21 mouse cellular contexts compared by ENCODE assay signal in genomic region chr5:111317526-111317925, GRCm38 (mm10). TPM values are rescaled to one million over a fixed set of nuclear protein-coding genes. Genes with fewer than 3 reads are reported as not detected.
DNase-seq lines count a peak whose midpoint lies in the region; ATAC-seq and TF ChIP-seq lines count a peak whose summit lies in the region.
"Had no signal": no experiment of that assay in that cellular context is flagged by ENCODE, and none has a peak within 500 bp of the region (broad histone marks: within the 10 kb centered on the region; RNA-seq: fewer than 3 reads in every experiment).

No protein-coding gene starts in this region.

- peak; percentile 61 to 62 for DNase-seq in cerebellum, postnatal 10 days
- no peak for DNase-seq in cerebellum, adult 2 months
- DNase-seq in embryonic facial prominence, embryonic 14.5 days (ENCODE audit: low spot score) = peak; percentile 32
- DNase-seq in embryonic facial prominence, embryonic 10.5 days (ENCODE audit: low spot score) = no peak
- peak; percentile 71 for DNase-seq in heart, adult 11 months
- DNase-seq in heart, adult 18-20 months = no peak
- DNase-seq: adrenal gland, adult 8-10 months; adrenal gland, postnatal 14 days; adrenal gland, postnatal 36 days; B cell, adult 2 months; cerebellum, adult 11 months; cerebellum, adult 18-20 months; cerebellum, adult 9-10 months; forebrain, postnatal 0 days had no signal

- H3K36me3 ChIP-seq in embryonic facial prominence, embryonic 14.5 days (ENCODE audit: control insufficient read depth, insufficient read depth, low read length) = no peaks in the 10 kb centered on the region
- H3K36me3 ChIP-seq in embryonic facial prominence, embryonic 10.5 days (replicated peaks) = no peaks in the 10 kb centered on the region
- H3K36me3 ChIP-seq: embryonic facial prominence, embryonic 13.5 days; forebrain, embryonic 15.5 days; G1E had no signal

- H3K27me3 ChIP-seq in cerebellum, adult 2 months (ENCODE audit: control insufficient read depth, insufficient read depth, low read length) = no peaks in the 10 kb centered on the region
- no peaks in the 10 kb centered on the region for H3K27me3 ChIP-seq in embryonic facial prominence, embryonic 14.5 days (replicated peaks; ENCODE audit: control insufficient read depth, insufficient read depth, low read length)
- no peaks in the 10 kb centered on the region for H3K27me3 ChIP-seq in embryonic facial prominence, embryonic 10.5 days (replicated peaks; ENCODE audit: low read depth, poor library complexity, severe bottlenecking)
- H3K27me3 ChIP-seq: embryonic facial prominence, embryonic 13.5 days; forebrain, embryonic 13.5 days; forebrain, embryonic 15.5 days; Patski had no signal

- H3K4me3 ChIP-seq in cerebellum, adult 2 months (replicated peaks; ENCODE audit: insufficient read depth, low read depth, low read length) = no peak overlapping the region
- no peak overlapping the region for H3K4me3 ChIP-seq in embryonic facial prominence, embryonic 14.5 days (ENCODE audit: low read depth, low read length)
- no peak overlapping the region for H3K4me3 ChIP-seq in embryonic facial prominence, embryonic 10.5 days
- H3K4me3 ChIP-seq: embryonic facial prominence, embryonic 13.5 days; forebrain, embryonic 13.5 days; forebrain, embryonic 15.5 days had no signal

- H3K9ac ChIP-seq in embryonic facial prominence, embryonic 14.5 days (ENCODE audit: low read depth, low read length) = no peak overlapping the region
- H3K9ac ChIP-seq: embryonic facial prominence, embryonic 13.5 days; forebrain, embryonic 13.5 days; forebrain, embryonic 15.5 days; forebrain, postnatal 0 days had no signal

- H3K4me1 ChIP-seq in cerebellum, adult 2 months (ENCODE audit: control insufficient read depth, insufficient read depth, low read length) = no peaks in the 10 kb centered on the region
- H3K4me1 ChIP-seq in embryonic facial prominence, embryonic 14.5 days (ENCODE audit: control insufficient read depth, insufficient read depth, low read length) = no peaks in the 10 kb centered on the region
- no peaks in the 10 kb centered on the region for H3K4me1 ChIP-seq in embryonic facial prominence, embryonic 10.5 days
- H3K4me1 ChIP-seq: embryonic facial prominence, embryonic 13.5 days; forebrain, embryonic 13.5 days; forebrain, embryonic 15.5 days had no signal

- TF ChIP-seq POLR2A in cerebellum, adult 2 months (IDR thresholded peaks at IDR 0.05; ENCODE audit: borderline replicate concordance, insufficient read depth, low read length) = no peak

- H3K4me2 ChIP-seq in embryonic facial prominence, embryonic 14.5 days (ENCODE audit: low read depth, low read length) = no peak overlapping the region
- H3K4me2 ChIP-seq: embryonic facial prominence, embryonic 13.5 days; forebrain, embryonic 13.5 days; forebrain, embryonic 15.5 days had no signal

- H3K9me3 ChIP-seq in embryonic facial prominence, embryonic 14.5 days (ENCODE audit: control insufficient read depth, low read length) = peaks cover 9% of the 10 kb centered on the region
- H3K9me3 ChIP-seq in embryonic facial prominence, embryonic 10.5 days = peaks cover 5% of the 10 kb centered on the region; the same call in 1 of the 2 replicates
- H3K9me3 ChIP-seq: forebrain, embryonic 13.5 days; forebrain, embryonic 15.5 days had no signal

- ATAC-seq in embryonic facial prominence, embryonic 14.5 days (ENCODE audit: low read depth) = no peak
- ATAC-seq: activated CD4-positive, CD25-positive, alpha-beta regulatory T cell, adult 4 months; CD4-positive, CD25-positive, alpha-beta regulatory T cell, adult 4 months; forebrain, embryonic 13.5 days; forebrain, embryonic 15.5 days; forebrain, postnatal 0 days; Patski had no signal

- WGBS in cerebellum, adult 2 months = 19% methylated on average over 3 of the region's 3 CpGs
- 67% methylated on average over 3 of the region's 3 CpGs for WGBS in embryonic facial prominence, embryonic 14.5 days
- WGBS in embryonic facial prominence, embryonic 10.5 days = 72% methylated on average over 3 of the region's 3 CpGs

- no peak for TF ChIP-seq CTCF in cerebellum, adult 2 months (IDR thresholded peaks at IDR 0.05; ENCODE audit: borderline replicate concordance, insufficient read depth, low read depth, low read length)

- no peak overlapping the region for H3K27ac ChIP-seq in cerebellum, adult 2 months (ENCODE audit: insufficient read depth, low read length)
- H3K27ac ChIP-seq in embryonic facial prominence, embryonic 14.5 days (replicated peaks; ENCODE audit: low read depth, low read length) = no peak overlapping the region
- H3K27ac ChIP-seq in embryonic facial prominence, embryonic 10.5 days (replicated peaks) = no peak overlapping the region
- H3K27ac ChIP-seq: embryonic facial prominence, embryonic 13.5 days; forebrain, embryonic 13.5 days; forebrain, embryonic 15.5 days had no signal

RNA-seq across cellular contexts. Expression of gene Pitpnb, which starts 13.0 kb away (rescaled TPM):
- polyA plus RNA-seq in cerebellum, adult 2 months (2012; rRNA removed) = 70.4 and 71.6 TPM in 2 replicates
- 99.7 and 102 TPM in 2 replicates for polyA plus RNA-seq in embryonic facial prominence, embryonic 14.5 days (2014; fragmentation: Nextera tagmentation; extraction: Ambion mirVana)
- 127 and 133 TPM in 2 replicates for polyA plus RNA-seq in embryonic facial prominence, embryonic 10.5 days (2016; fragmentation: Nextera tagmentation; extraction: Ambion mirVana)
- 10 to 100 TPM; 41.2 to 42.1 TPM for total RNA-seq in heart, adult 18-20 months (2021)

Comparison
In these comparisons a context has a peak if more than half of its experiments do, and no peak if none do; other contexts are left out.
1. DNase-seq: peak in cerebellum, postnatal 10 days (2 of 2), embryonic facial prominence, embryonic 14.5 days (single experiment) and heart, adult 11 months (single experiment); none in cerebellum, adult 2 months (0 of 2), embryonic facial prominence, embryonic 10.5 days (single experiment) and heart, adult 18-20 months (0 of 2).